Mouse (Mus musculus): ENCODE data around the gene Car5a.

Car5a gene

GRCm38 (mm10) chr8:121944831-121945230 lies at the start of gene Car5a:
Gene Car5a (minus strand): TSS chr8:121944904.
- no peak for DNase-seq (ENCODE audit: low read depth)

GRCm38 (mm10) chr8:121992911-121993310 lies 48.2 kb upstream of the Car5a start:
- DNase-seq (ENCODE audit: low read depth) = no peak

DNA sequence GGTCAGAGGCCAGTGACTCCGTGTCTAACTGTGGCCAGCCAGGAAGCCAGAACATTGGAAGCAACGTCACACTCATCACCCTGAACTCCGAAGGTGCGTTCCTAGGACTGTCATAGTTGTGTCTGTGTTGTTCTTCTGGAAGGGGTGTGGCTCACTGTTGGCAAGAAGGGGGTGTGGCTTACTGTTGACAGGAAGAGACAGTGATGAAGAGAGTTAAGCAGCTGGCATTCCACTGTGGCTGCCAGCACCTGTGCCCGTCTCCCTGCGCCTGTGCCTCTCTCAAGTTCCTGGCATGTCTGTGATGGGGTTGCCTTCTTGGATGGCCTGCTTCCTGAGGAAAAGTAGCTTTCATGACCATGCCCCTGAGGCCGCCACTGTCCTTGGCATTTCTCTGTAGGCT lies 46.9 kb upstream of the Car5a start:
- DNase-seq (ENCODE audit: low read depth) = no peak

GRCm38 (mm10) chr8:121990506-121991255 lies 46.0 kb upstream of the Car5a start:
- DNase-seq (ENCODE audit: low read depth) = no peak

DNA sequence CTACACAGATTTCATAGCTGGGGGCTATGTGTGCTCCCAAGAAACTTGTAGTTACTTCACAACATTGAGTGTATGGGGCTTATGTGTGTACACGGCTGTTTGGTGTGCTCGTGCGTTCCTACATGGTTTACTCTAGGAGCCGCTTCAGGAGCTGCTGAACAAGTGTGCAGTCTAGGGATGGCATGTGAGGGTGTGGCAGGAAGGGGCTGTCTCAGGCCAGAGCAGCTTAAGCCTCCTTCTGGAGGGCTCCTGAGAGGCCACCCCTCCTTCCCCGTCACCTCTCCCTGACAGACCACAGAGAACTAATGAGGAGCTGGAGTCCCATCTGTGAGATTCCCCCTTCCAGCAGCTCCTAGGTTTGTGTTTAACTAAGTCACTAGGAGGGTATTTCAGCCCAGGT lies 43.2 kb upstream of the Car5a start:
- DNase-seq (ENCODE audit: low read depth) = no peak

GRCm38 (mm10) chr8:121985673-121986072 lies 41.0 kb upstream of the Car5a start:
- DNase-seq (ENCODE audit: low read depth) = no peak

- no peak for DNase-seq (ENCODE audit: low read depth)
Measured at GRCm38 (mm10) chr8:121981520-121981895, 36.8 kb upstream of the Car5a start.

GRCm38 (mm10) chr8:121980792-121981519 lies 36.3 kb upstream of the Car5a start:
- no peak for DNase-seq (ENCODE audit: low read depth)

DNA sequence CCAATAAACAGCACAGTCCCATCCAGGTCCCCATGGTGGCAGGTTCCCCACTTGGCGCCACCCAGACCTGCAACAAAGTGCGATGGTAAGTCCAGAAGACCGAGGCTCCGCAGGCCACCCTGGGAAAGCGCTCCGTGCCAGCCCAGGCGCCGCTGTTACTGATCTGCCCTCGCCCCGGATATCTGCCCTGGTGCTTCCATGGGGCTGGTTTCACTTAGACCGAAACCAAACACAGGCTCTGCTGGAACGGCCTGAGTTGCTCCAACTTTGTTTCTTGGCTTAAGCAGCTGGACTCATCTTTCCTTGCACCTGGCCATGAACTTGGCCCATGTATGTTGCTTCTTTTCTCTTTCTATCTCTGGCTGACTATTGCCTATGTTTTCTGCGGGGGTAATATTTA lies 34.0 kb upstream of the Car5a start:
- no peak for DNase-seq (ENCODE audit: low read depth)

DNA sequence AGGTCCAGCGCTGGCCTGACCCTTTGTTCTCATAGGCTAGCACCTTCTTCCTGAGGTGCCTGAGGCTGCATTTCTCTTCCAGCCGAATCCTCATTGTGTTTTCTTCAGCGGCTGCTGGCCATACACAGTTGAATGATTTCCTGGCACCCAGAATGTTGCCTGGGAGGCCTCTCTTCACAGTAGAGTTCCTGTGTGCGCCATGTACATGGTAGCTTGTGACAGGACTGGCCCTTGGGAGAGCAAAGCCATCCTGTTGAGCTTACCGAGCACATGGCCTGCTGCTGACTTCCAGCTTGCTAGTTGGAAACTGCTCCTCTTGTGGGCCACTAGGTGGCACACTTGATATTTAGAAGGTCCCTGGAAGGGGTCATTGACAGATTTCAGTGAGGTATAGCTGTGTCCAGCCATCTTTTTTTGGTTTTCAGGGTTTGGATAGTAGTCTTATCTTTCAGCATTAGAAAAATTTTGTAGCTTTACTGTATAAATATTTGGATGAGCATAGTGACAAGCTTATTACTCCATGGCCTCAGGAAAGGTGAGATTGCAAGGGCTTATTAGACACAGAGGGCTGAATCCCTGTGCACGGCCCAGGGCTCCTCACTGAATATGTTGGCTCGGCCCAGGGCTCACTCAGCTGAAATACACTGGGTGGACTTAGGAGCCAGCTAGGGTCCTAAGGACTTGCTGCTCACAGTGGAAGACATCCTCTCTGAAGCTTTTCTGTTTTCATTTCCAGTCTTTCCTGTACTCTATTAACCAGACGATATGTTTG lies 33.3 kb upstream of the Car5a start:
- peak; percentile 35 for DNase-seq (ENCODE audit: low read depth)

GRCm38 (mm10) chr8:121973906-121974305 lies 29.2 kb upstream of the Car5a start:
- no peak for DNase-seq (ENCODE audit: low read depth)

DNA sequence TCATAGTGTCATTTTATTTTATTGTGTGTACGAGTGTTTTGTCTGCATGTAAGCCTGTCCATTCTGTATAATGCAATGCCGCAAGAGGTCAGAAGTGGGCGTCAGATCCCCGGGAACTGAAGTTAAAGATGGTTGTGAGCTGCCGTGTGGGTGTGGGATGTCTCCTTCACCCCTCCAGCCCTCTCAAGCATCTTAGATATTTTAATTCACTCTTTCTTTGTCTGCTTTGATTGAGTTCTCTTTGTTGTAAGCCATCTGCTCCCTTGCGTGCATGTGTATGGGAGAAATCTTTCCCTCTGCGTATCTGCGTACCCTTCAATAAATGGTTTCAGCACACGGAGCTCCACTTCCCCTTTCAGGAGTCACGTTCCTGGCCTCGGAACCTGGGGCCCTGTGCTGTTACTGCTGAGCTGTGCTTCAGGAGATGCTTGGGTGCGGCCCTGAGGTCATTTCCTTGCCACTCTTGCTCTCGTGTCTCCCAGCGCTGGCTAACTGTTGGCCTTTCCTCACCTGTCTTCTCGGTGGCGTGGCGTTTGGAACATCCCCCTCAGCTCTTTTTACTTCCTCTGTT lies 26.9 kb upstream of the Car5a start:
- DNase-seq (ENCODE audit: low read depth) = no peak

DNA sequence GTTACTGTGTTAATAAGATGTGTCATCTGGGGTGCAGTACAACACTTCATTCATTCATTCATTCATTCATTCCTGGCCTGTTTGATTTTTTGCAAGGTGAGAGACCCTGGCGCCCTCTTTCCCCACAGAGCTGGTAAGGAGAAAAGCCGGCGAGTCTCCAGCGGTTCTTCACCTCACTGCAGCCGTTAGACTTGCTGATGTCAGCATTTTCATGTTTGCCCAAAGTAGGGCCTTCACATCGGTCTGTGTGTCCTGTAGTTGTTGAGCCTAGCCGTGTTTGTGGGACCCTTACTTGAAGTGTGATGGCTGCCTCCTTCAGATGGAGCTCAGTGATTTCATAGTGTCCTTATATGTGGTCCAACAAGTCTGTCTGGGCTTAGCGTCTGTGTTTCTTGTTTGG lies 25.5 kb upstream of the Car5a start:
- no peak for DNase-seq (ENCODE audit: low read depth)

GRCm38 (mm10) chr8:121968542-121968941 lies 23.8 kb upstream of the Car5a start:
- no peak for DNase-seq (ENCODE audit: low read depth)

GRCm38 (mm10) chr8:121967977-121968376 lies 23.3 kb upstream of the Car5a start:
- no peak for DNase-seq (ENCODE audit: low read depth)

DNA sequence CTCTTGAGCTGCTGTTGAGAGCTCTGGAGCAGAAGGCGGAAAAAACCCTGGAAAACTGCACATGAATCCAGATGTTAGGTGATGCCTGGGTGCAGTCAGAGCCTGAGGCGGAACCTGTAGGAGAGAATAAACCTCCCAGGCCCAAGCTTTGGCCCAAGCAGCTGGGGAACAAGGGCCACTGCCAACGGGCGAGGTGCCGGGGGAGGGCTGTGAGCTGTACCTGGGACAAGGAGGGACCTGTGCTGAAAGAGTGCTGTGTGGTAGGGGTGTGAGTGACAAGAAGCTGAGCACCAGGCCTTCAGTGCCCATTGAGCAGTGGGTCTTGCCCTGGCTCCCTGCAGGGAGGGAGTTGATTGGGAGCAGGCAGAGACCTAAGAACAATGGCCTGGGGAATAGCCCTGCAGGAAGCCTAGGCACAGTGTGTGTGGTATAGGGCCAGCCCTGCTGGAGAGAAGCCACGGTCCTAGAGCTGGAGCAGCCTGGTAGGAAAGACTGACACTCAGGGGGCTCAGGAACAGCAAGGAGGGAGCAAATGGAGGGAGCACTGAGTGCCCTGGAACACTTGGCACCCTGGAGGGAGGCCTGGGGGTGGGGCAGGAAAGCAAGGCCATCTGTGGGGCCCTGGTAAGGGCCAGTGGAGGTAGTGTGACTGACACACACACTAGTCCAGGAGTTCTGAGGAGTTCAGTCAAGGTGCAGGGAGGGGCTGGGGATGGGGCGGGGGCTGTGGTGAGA lies 22.2 kb upstream of the Car5a start:
- DNase-seq (ENCODE audit: low read depth) = no peak

DNA sequence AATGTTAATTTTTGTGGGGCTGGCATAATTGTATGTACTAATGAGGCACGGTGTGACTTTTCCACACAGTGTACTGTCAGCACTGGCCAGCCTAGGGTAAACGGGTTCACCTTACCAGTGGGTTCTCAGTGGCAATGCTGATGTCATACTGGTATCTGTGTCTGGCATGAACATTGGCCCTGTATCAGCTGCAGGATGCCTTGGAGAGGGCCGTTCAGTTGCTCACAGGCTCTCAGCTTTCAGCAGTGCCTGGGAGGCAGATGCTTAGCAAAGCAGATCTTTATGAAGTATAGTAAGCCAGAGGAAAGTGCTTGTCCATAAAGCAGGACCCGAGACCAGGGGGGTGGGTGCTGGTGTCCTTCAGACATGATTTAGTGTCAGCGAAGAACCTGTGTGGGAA lies 21.4 kb upstream of the Car5a start:
- DNase-seq (ENCODE audit: low read depth) = no peak

DNA sequence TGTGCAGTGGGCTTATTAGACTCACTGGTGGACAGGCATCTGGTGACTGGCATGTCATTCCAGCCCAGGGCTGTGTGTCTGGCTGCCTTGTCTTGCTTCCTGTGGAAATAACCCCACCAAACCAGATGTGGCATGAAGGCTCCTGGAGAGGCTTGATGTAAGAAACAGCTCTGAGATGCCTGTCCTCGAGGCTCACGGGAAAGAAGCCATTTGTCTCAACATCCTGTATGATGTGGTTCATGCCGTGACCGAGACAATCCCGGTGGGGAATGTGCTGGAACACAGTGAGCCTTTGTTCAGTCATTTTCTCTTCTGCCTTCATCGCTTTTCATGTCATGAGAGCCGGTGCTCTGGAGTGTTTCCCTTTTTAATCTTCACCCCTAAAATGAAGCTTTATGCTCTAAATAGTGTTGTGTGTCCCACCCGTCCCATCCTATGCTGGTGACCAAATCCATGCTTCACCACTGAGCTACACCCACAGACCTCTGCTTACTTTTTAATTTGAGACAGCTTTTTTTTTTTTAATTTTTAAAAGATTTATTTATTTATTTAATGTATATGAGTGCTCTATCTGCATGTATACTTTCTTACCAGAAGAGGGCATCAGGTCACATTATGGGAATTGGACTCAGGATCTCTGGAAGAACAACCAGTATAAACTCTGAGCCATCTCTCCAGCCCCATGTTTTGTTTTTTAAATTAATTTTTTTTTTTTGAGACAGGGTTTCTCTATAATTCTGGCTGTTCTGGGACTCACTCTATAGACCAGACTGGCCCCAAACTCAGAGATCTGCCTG lies 20.2 kb upstream of the Car5a start:
- no peak for DNase-seq (ENCODE audit: low read depth)

DNA sequence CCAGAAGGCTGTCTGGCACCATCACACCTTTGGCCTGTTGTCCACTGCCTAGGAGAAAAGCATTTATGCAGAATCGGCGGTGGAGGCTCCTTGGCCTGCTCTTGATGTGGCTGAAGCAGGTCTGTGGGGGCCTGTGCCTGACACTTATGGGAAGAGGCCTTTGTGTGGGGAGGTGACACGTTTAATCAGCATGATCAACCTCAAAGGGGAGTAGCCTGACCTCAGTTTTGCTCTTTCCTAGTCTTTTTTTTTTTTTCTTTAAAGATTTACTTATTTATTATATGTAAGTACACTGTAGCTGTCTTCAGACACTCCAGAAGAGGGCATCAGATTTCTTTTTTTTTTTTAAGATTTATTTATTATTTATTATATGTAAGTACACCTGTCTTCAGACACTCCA lies 18.2 kb upstream of the Car5a start:
- no peak for DNase-seq (ENCODE audit: low read depth)

- DNase-seq (ENCODE audit: low read depth) = no peak
Measured at GRCm38 (mm10) chr8:121958395-121958794, 13.7 kb upstream of the Car5a start.
